8 mouse cellular contexts compared by ENCODE assay signal in the genomic region with DNA sequence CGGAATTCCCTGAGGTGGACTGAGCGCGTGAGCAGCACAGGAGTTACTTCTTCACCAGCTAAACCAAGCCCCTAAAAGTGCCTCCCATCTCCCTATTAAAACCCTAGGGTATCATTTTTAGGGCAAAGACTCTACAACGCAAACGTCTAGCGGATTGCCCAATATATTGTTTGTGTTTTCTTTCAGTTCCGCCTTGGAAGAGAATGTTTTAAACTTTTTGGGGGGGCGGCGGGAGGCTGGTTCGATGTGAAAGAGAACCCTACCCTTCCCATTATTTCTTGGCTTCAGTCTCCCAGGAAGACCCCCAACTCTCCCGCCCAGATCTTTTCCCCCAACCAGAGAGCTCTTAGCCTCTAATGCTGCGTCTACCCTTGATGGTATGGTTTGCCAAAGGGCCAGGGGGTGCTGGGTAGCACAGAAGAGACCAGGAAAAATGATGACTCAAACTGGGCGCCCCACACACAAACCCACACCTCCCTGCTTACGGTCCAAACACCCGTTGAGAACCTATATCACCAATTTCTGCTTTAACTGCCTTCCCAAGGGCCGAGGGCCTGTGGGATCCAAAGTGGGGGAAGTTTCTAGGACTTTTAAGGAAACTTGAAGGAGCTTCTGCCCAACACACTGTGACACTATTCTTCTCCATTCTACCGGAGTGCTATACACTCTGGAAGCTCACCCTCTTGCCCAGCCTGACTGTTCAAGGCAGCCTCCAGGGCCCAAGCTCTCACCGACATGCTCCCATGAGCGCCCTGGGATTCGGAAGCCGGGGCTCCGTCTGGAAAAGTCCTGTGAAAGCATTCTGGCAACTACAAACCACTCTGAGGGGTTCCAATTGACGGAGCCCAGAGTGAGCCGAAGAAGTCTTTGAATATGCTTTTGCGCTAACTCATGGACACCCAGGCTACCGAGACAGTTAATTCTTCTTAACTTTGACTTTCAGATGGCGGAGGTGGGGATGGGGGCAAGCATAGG.
DNase-seq lines count a peak whose midpoint lies in the region; ATAC-seq and TF ChIP-seq lines count a peak whose summit lies in the region.

No protein-coding gene starts in this region.

- peaks cover 60% of the 10 kb centered on the region for H3K4me1 ChIP-seq in embryonic facial prominence, embryonic 10.5 days
- peaks cover 9% of the 10 kb centered on the region for H3K4me1 ChIP-seq in hindbrain, postnatal 0 days (ENCODE audit: insufficient read depth, low read length)
- H3K4me1 ChIP-seq in stomach, embryonic 16.5 days (ENCODE audit: control insufficient read depth, insufficient read depth, low read length) = peaks cover 12% of the 10 kb centered on the region; the same call in 1 of the 2 replicates

- H3K27me3 ChIP-seq in embryonic facial prominence, embryonic 10.5 days (replicated peaks; ENCODE audit: low read depth, poor library complexity, severe bottlenecking) = peaks cover 58% of the 10 kb centered on the region
- H3K27me3 ChIP-seq in hindbrain, postnatal 0 days (ENCODE audit: insufficient read depth, low read length) = no peaks in the 10 kb centered on the region
- no peaks in the 10 kb centered on the region for H3K27me3 ChIP-seq in stomach, embryonic 16.5 days (ENCODE audit: control insufficient read depth, insufficient read depth, low read length)

- no peak for ATAC-seq in hindbrain, postnatal 0 days
- no peak for ATAC-seq in stomach, embryonic 16.5 days (ENCODE audit: insufficient read depth, low FRiP score)

- H3K9me3 ChIP-seq in embryonic facial prominence, embryonic 10.5 days = no peaks in the 10 kb centered on the region
- no peaks in the 10 kb centered on the region for H3K9me3 ChIP-seq in hindbrain, postnatal 0 days (ENCODE audit: low read length)
- no peaks in the 10 kb centered on the region for H3K9me3 ChIP-seq in stomach, embryonic 16.5 days (replicated peaks; ENCODE audit: control insufficient read depth, low read length)

- DNase-seq in urinary bladder, postnatal 14 days (ENCODE audit: low spot score) = peak; percentile 19
- no peak for DNase-seq in urinary bladder, adult 18-20 months (ENCODE audit: low spot score in 2 of 2)
- DNase-seq in embryonic facial prominence, embryonic 10.5 days (ENCODE audit: low spot score) = peak; percentile 57
- no peak for DNase-seq in hindbrain, postnatal 0 days (ENCODE audit: low spot score)
- DNase-seq in lung, postnatal 14 days = peak; percentile 30
- DNase-seq in spleen, postnatal 10 days (ENCODE audit: low spot score in 2 of 2) = no peak
- DNase-seq in natural killer cell, adult 2 months (ENCODE audit: low spot score in 2 of 2) = no peak

- no peaks in the 10 kb centered on the region for H3K36me3 ChIP-seq in embryonic facial prominence, embryonic 10.5 days (replicated peaks)
- H3K36me3 ChIP-seq in hindbrain, postnatal 0 days (ENCODE audit: insufficient read depth, low read length) = no peaks in the 10 kb centered on the region; the same call in 1 of the 2 replicates
- H3K36me3 ChIP-seq in stomach, embryonic 16.5 days (ENCODE audit: control insufficient read depth, insufficient read depth, low read length) = no peaks in the 10 kb centered on the region

- H3K27ac ChIP-seq in embryonic facial prominence, embryonic 10.5 days (replicated peaks) = peak overlapping the region; percentile 89
- peak overlapping the region; percentile 87 for H3K27ac ChIP-seq in hindbrain, postnatal 0 days
- H3K27ac ChIP-seq in stomach, embryonic 16.5 days (ENCODE audit: low read length) = peak overlapping the region; percentile 97

- H3K4me2 ChIP-seq in hindbrain, postnatal 0 days (ENCODE audit: low read depth, low read length) = peak overlapping the region; percentile 82
- H3K4me2 ChIP-seq in stomach, embryonic 16.5 days (ENCODE audit: low read depth, low read length) = peak overlapping the region; percentile 87

- no peak for TF ChIP-seq CTCF in hindbrain, postnatal 0 days (IDR thresholded peaks at IDR 0.05; ENCODE audit: low read depth)

- H3K4me3 ChIP-seq in embryonic facial prominence, embryonic 10.5 days = peak overlapping the region; percentile 60
- H3K4me3 ChIP-seq in hindbrain, postnatal 0 days (ENCODE audit: low read length) = peak overlapping the region; percentile 41
- peak overlapping the region; percentile 58 for H3K4me3 ChIP-seq in stomach, embryonic 16.5 days (replicated peaks; ENCODE audit: low read length)

- H3K9ac ChIP-seq in hindbrain, postnatal 0 days (replicated peaks; ENCODE audit: low read length) = peak overlapping the region; percentile 64
- peak overlapping the region; percentile 84 for H3K9ac ChIP-seq in stomach, embryonic 16.5 days (ENCODE audit: low read length)

- 3% methylated on average over 27 of the region's 27 CpGs for WGBS in embryonic facial prominence, embryonic 10.5 days
- 7% methylated on average over 27 of the region's 27 CpGs for WGBS in hindbrain, postnatal 0 days
- WGBS in stomach, embryonic 16.5 days = 20% methylated on average over 27 of the region's 27 CpGs

Comparison
In these comparisons a context has a peak if more than half of its experiments do, and no peak if none do; other contexts are left out.
1. DNase-seq: peak in urinary bladder, postnatal 14 days (single experiment), embryonic facial prominence, embryonic 10.5 days (single experiment) and lung, postnatal 14 days (single experiment); none in urinary bladder, adult 18-20 months (0 of 2), hindbrain, postnatal 0 days (single experiment), spleen, postnatal 10 days (0 of 2) and natural killer cell, adult 2 months (0 of 2).
2. Peak in every context shown above with its lines, with median percentiles within 50 percentile points of each other: H3K27ac ChIP-seq and H3K4me3 ChIP-seq.